Mouse (Mus musculus): Measurements from ENCODE around the gene Mkrn1.
"Not testable (repeated sequence)": the region's sequence is repeated elsewhere in the genome, so short reads cannot be mapped to it uniquely, and the experiment has no call there.

The Mkrn1 gene

GRCm38 (mm10) chr6:39379749-39380148 lies 40.5 kb downstream of the Mkrn1 start:
- DNase-seq (ENCODE audit: low spot score in 2 of 2), result no peak

DNA sequence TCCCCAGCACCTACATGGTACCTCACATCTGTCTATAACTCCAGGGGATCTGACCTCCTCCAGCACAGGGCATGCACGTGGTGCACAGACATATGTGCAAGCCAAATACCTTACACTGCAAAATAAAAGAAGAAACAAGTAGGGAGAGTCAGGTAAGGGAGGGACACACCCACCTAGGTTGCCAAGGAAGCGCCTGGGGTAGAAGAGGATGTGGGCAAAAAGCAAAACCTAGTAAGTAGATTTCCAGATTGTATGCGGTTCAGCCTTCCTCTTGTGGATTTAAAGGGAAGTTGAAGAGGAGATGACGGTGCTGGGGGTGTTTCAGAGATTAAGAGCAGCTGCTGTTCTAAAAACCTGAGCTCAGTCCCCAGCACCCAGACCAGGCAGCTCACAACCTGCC lies 41.0 kb downstream of the Mkrn1 start:
- no peak for DNase-seq (ENCODE audit: low spot score in 2 of 2)

DNA sequence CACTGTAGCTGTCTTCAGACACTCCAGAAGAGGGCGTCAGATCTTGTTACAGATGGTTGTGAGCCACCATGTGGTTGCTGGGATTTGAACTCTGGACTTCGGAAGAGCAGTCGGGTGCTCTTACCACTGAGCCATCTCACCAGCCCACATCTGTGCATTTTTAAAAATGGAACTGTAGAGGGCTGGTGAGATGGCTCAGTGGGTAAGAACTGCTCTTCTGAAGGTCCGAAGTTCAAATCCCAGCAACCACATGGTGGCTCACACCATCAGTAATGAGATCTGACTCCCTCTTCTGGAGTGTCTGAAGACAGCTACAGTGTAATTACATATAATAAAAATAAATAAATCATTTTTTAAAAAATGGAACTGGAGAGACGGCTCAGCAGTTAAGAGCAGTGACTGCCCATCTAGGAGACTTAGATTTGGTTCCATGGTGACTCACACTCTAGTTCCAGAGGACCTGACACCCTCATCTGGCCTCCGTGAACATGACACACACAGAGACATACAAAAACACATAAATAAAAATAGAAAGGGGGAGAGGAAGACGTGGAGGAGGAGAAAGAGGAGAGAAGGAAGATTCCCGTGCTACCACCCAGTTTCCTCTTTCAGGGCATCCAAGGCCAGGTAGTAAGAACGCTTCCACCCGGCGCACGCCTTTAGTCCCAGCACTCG lies 42.0 kb downstream of the Mkrn1 start:
- not testable (repeated sequence) for DNase-seq (ENCODE audit: low spot score in 2 of 2)

DNA sequence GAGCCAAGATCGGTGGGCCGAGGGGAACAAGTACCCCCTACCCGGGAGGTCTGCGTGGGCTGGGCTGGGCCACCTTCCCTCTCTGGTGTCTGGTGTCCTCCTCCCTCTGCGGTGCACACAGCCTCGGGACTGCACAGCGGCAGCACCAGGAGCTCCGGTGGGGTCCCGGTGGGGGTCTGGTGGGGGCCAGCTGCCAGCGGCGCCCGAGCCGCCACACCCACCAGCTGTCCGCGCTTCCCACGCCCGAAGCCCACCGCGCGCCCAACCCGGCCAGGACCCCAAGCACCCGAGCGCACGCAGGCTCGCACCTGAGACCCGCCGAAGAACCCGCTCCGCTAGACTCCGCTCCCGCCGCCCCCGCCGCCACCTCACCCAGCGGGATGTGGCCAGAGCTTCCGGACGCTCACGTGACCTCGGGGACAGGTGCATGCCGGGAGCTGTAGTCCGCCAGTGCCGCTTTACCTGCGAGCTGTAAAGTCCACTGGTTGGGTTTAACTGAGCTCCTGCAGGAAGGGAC lies 42.9 kb downstream of the Mkrn1 start, which contains the start of gene Slc37a3:
TSS of gene Slc37a3 (minus strand) at position 365 of the 517 bp plus-strand sequence.
- peak; percentile 79 to 89 for DNase-seq (ENCODE audit: low spot score in 2 of 2)

DNA sequence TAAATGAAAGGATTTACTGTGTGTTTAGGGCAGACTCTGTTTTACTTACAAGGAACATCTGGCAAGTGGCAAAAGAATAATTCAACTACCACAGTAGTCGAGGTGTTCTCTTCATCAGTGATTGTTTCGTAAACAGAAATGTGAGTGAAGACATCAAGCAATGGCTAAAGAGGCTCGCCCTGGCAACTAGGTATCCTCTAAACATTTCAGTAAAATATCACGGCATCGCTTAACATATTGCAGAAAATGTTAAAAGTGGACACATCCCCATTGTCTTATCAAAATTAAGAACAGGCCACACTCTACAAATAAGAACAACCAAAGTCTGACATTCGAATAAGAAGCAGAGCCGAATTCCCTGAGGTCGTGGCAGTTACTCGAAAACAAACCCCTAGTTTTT lies 43.5 kb downstream of the Mkrn1 start:
- DNase-seq (ENCODE audit: low spot score in 2 of 2), result no peak

DNA sequence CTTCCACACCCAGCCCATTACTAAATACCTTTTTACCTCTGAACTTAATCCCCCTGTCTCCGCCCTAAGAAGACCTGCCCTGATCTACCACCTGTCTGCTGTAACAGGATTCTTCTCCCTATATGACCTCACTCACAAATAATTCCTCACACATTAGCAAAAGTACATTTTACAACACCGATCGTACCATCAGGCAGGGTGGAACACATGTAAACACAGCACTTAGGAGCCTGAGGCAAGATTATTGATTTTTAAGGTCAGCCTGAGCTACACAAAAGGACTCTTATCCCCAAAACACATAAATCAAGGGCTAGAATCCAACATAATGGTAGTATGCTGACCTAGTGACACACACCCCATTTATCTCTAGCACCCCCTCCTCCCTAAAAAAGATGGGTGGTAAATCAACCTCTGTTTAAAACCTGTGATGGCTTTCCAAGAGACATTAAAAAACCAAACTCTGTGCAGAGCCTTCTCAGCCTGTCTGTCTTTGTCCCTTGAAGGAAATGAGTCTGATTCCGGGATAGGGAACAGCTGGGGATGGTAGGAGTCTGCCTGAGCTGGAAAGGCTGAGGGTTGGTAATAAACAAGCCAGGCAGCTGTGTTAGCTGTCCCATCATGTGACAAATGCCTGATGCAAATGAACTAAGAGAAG lies 46.8 kb downstream of the Mkrn1 start:
- DNase-seq (ENCODE audit: low spot score in 2 of 2), result no peak

DNA sequence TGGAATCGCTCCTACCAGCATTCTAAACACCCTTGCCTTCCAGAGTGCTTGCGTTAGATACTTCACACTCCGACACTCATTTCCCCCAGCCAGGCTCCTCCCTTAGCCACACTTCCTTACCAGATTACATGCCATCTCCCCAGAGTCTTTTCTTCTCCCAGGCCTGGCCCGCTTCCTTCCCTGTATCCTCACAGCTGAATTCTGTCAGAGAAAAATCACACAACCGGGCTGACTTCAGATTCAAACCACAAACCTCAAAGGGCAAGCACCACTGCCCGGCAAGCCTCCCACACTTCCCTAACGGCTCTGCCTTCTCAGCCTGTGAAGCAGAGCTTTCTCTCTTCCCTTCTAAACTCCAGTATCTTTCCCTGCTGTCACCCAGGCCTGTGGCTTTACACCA lies 47.5 kb downstream of the Mkrn1 start:
- peak in 1 of 2 experiments; percentile 22 for DNase-seq (ENCODE audit: low spot score in 2 of 2)

- DNase-seq (ENCODE audit: low spot score in 2 of 2), result no peak
These were observed 48.2 kb downstream of the Mkrn1 start for GRCm38 (mm10) chr6:39372042-39372441.

DNA sequence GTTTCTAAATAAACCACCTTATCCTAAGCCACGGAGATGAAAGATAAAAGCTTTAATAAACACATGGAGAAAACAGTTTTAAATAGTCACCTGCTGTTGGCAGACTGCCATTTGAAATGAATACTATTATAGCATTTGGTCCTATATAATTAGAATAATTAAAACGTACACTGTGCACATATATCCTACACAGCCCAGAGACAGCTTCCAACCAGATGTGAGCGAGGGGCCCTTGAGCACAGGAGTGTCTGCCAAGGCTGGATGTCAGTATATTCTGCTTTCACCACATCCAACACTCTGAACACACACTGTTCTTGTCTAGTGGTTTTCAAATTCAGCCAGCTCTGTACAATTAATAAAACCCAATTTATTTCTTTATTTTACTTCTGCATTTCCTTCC lies 50.6 kb downstream of the Mkrn1 start:
- no peak for DNase-seq (ENCODE audit: low spot score in 2 of 2)

- no peak for DNase-seq (ENCODE audit: low spot score in 2 of 2)
These were observed 57.6 kb downstream of the Mkrn1 start for GRCm38 (mm10) chr6:39362684-39363083.

GRCm38 (mm10) chr6:39359207-39359606 lies 61.1 kb downstream of the Mkrn1 start:
- DNase-seq (ENCODE audit: low spot score in 2 of 2), result not testable (repeated sequence)

DNA sequence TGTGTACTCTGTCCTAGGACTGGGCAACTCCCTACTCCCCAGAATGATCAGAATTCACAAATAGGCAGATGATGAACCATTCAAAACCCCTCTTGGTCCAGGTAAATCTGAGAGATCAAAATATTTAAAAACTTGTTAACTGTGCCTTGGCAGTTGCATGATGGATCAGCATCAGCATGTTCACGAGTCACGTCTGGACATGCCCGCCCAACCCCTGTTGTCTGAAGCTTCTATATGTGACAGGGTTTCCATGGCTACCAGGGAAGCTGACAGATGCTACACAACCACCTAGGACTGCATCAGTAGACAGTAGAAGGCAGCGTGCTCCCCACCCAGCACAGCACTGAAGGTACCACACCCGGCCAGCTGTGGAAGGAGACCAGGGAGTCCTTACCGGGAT lies 71.3 kb downstream of the Mkrn1 start:
- no peak for DNase-seq (ENCODE audit: low spot score in 2 of 2)

GRCm38 (mm10) chr6:39347880-39348814 lies 72.1 kb downstream of the Mkrn1 start:
- no peak for DNase-seq (ENCODE audit: low spot score in 2 of 2)
